Mouse (Mus musculus) liver, postnatal 0 days (tissue): ENCODE measurements around the gene Wdr72.

ENCODE experiments used
- CTCF ChIP-seq: sonication (generic); IDR thresholded peaks from 2 replicates; pipeline ENCODE4 v1.5.1; 2016; ENCODE audit warnings: antibody characterized with exemption, low read depth
- EP300 ChIP-seq: IDR thresholded peaks from 2 replicates; pipeline ENCODE4 v1.6.1; 2016; ENCODE audit warnings: antibody characterized with exemption, low read depth, mild to moderate bottlenecking

DNA sequence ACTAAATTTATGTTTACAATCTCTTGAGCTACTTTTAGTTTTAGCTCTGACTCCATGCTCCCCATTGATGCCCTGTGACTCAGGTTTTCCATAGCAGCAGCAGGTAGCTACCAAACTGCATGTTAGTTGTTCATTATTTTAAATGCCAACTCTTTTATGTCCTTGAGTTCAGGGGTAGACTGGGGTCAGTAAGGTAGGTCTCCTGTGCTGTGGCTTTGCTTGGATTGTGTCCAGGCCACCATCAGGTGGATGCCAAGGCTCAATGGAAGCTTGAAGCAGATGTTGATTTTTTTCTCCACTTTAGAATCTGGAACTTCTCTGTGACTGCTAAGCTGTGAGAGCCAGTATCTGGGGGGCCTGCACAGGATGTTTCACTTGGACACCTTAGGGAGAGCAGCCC is 8.6 kb upstream of the Wdr72 start:
- no peak for TF ChIP-seq CTCF
- no peak for TF ChIP-seq EP300
